Mouse (Mus musculus): ENCODE measurements around the gene Stard10.

The Stard10 gene

GRCm38 (mm10) chr7:101332045-101332831 lies 15.4 kb downstream of the Stard10 start:
- no peak for DNase-seq

- DNase-seq = peak; percentile 56 to 71
Measured at GRCm38 (mm10) chr7:101335228-101335627, 18.3 kb downstream of the Stard10 start.

- DNase-seq = no peak
Measured at GRCm38 (mm10) chr7:101336686-101337085, 19.8 kb downstream of the Stard10 start.

GRCm38 (mm10) chr7:101337401-101337800 lies 20.5 kb downstream of the Stard10 start:
- DNase-seq = peak; percentile 66 to 78

- no peak for DNase-seq
Measured at GRCm38 (mm10) chr7:101341405-101341804, 24.5 kb downstream of the Stard10 start.

- DNase-seq = no peak
Measured at GRCm38 (mm10) chr7:101343135-101343534, 26.2 kb downstream of the Stard10 start.

- DNase-seq = no peak
Measured at GRCm38 (mm10) chr7:101344892-101345291, 28.0 kb downstream of the Stard10 start.

- no peak for DNase-seq
Measured at GRCm38 (mm10) chr7:101346991-101347390, 30.1 kb downstream of the Stard10 start.

- peak in 1 of 2 experiments; percentile 45 for DNase-seq
Measured at GRCm38 (mm10) chr7:101347767-101348270, 30.9 kb downstream of the Stard10 start, which contains the start of gene Arap1. TSS of gene Arap1 (plus strand) at chr7:101348067.

- no peak for DNase-seq
Measured at GRCm38 (mm10) chr7:101348312-101348711, 31.4 kb downstream of the Stard10 start.

- DNase-seq = peak in 1 of 2 experiments; percentile 46
Measured at GRCm38 (mm10) chr7:101349861-101350260, 33.0 kb downstream of the Stard10 start.

- DNase-seq = no peak
Measured at GRCm38 (mm10) chr7:101352404-101352803, 35.5 kb downstream of the Stard10 start.

- DNase-seq = no peak
Measured at GRCm38 (mm10) chr7:101354423-101354822, 37.5 kb downstream of the Stard10 start.

GRCm38 (mm10) chr7:101355551-101356100 lies 38.7 kb downstream of the Stard10 start:
- no peak for DNase-seq

- DNase-seq = no peak
Measured at GRCm38 (mm10) chr7:101356868-101357267, 40.0 kb downstream of the Stard10 start.

GRCm38 (mm10) chr7:101360406-101360805 lies 43.5 kb downstream of the Stard10 start:
- DNase-seq = no peak

- DNase-seq = no peak
Measured at GRCm38 (mm10) chr7:101361021-101361420, 44.1 kb downstream of the Stard10 start.

GRCm38 (mm10) chr7:101361767-101362166 lies 44.9 kb downstream of the Stard10 start:
- no peak for DNase-seq

GRCm38 (mm10) chr7:101362791-101363191 lies 45.9 kb downstream of the Stard10 start:
- no peak for DNase-seq

GRCm38 (mm10) chr7:101363914-101364313 lies 47.0 kb downstream of the Stard10 start:
- no peak for DNase-seq

GRCm38 (mm10) chr7:101367901-101368852 lies 51.3 kb downstream of the Stard10 start:
- no peak for DNase-seq

- no peak for DNase-seq
Measured at GRCm38 (mm10) chr7:101369666-101370065, 52.8 kb downstream of the Stard10 start.

- DNase-seq = peak; percentile 19 to 22
Measured at GRCm38 (mm10) chr7:101373082-101373481, 56.2 kb downstream of the Stard10 start.
